Mouse (Mus musculus) liver, embryonic 13.5 days (tissue): ENCODE results near the gene Nutf2. TPM values are rescaled to one million over a fixed set of nuclear protein-coding genes. Genes with fewer than 3 reads are reported as not detected.

Experiments used
- ATAC-seq: fragments of 200-750 bp; cut with Nextera tagmentation; 2 replicates; pipeline ENCODE4 v1.8.0; 2017; ENCODE audit warnings: low read depth, mild to moderate bottlenecking, moderate number of reproducible peaks, moderate library complexity
- DNase-seq: peaks from one replicate; pipeline ENCODE4 v3.0.0; 2022
- H3K27ac ChIP-seq: fragments of 300-500 bp; sonication (generic); 2 replicates; pipeline ENCODE4 v1.5.1; 2015; ENCODE audit warnings: moderate library complexity, mild to moderate bottlenecking, inconsistent platforms
- H3K27me3 ChIP-seq: fragments of 300-500 bp; sonication (generic); 2 replicates; pipeline ENCODE4 v1.6.1; 2015; ENCODE audit warnings: mild to moderate bottlenecking, inconsistent platforms
- H3K36me3 ChIP-seq: fragments of 300-500 bp; sonication (generic); 2 replicates; pipeline ENCODE4 v1.6.1; 2015; ENCODE audit warnings: mild to moderate bottlenecking, inconsistent platforms
- H3K4me1 ChIP-seq: fragments of 300-500 bp; sonication (generic); replicated peaks from 2 replicates; pipeline ENCODE4 v1.6.1; 2015; ENCODE audit warnings: inconsistent platforms
- H3K4me2 ChIP-seq: fragments of 300-500 bp; sonication (generic); 2 replicates; pipeline ENCODE4 v1.6.1; 2015; ENCODE audit warnings: inconsistent platforms, mild to moderate bottlenecking, moderate library complexity
- H3K4me3 ChIP-seq: fragments of 300-500 bp; sonication (generic); replicated peaks from 2 replicates; pipeline ENCODE4 v1.5.1; 2015; ENCODE audit warnings: mild to moderate bottlenecking, inconsistent platforms
- H3K9ac ChIP-seq: fragments of 300-500 bp; sonication (generic); 2 replicates; pipeline ENCODE4 v1.6.1; 2015; ENCODE audit warnings: mild to moderate bottlenecking, inconsistent platforms
- H3K9me3 ChIP-seq: fragments of 300-500 bp; sonication (generic); replicated peaks from 2 replicates; pipeline ENCODE4 v1.6.1; 2016; ENCODE audit warnings: inconsistent platforms
- WGBS: fragments of 180-500 bp; shearing (Covaris S2); methylation state at CpG from one replicate; pipeline ENCODE4 v1.1.7; 2015; ENCODE audit not compliant: insufficient replicate concordance; 5-methylcytosine and 5-hydroxymethylcytosine counted together
- polyA plus RNA-seq: library from polyadenylated mRNA; unstranded; fragments of >200 nt; fragmentation: Nextera tagmentation; extraction: Ambion mirVana; gene quantifications from 2 replicates; pipeline ENCODE4 v1.2.1, GENCODE M21; 2015

Nutf2 gene
- polyA plus RNA-seq, 1 experiment from 2014 or later: 152 TPM

GRCm38 (mm10) chr8:105854715-105855216 lies 5.6 kb upstream of the Nutf2 start, which contains the start of gene Thap11:
Gene Thap11 (plus strand): TSS chr8:105855132.
- Histone ChIP-seq H3K27ac (peak within 1 kb of the TSS; percentile 89), H3K9ac (peak within 1 kb of the TSS; percentile 92), H3K27me3 (no peaks in the 10 kb centered on the region), H3K4me3 (peak within 1 kb of the TSS; percentile 99), H3K9me3 (no peaks in the 10 kb centered on the region), H3K4me2 (peak within 1 kb of the TSS; percentile 99), H3K36me3 (peaks cover 11% of the 10 kb centered on the region), H3K4me1 (peaks cover 69% of the 10 kb centered on the region)
- under 1% methylated on average over 43 of the region's 43 CpGs for WGBS
- peak; percentile 91 for DNase-seq
- peak; percentile 82 for ATAC-seq

- peak overlapping the region; percentile 99 for H3K4me3 ChIP-seq
- H3K9me3 ChIP-seq: no peaks in the 10 kb centered on the region
- WGBS: under 1% methylated on average over 71 of the region's 71 CpGs
- H3K27me3 ChIP-seq: no peaks in the 10 kb centered on the region
- H3K9ac ChIP-seq: peak overlapping the region; percentile 92
- peaks cover 9% of the 10 kb centered on the region for H3K36me3 ChIP-seq
- peaks cover 66% of the 10 kb centered on the region for H3K4me1 ChIP-seq
- peak overlapping the region; percentile 99 for H3K4me2 ChIP-seq
- ATAC-seq: peak; percentile 24
- peak; percentile 55 for DNase-seq
- H3K27ac ChIP-seq: peak overlapping the region; percentile 89
Observed at GRCm38 (mm10) chr8:105855248-105856167, 4.9 kb upstream of the Nutf2 start.

GRCm38 (mm10) chr8:105856168-105856835 lies 4.1 kb upstream of the Nutf2 start:
- WGBS: 12% methylated on average over 15 of the region's 15 CpGs
- peak overlapping the region; percentile 99 for H3K4me2 ChIP-seq
- H3K4me1 ChIP-seq: peaks cover 65% of the 10 kb centered on the region
- no peaks in the 10 kb centered on the region for H3K27me3 ChIP-seq
- peak overlapping the region; percentile 99 for H3K4me3 ChIP-seq
- H3K36me3 ChIP-seq: peaks cover 9% of the 10 kb centered on the region
- no peak for DNase-seq
- peak overlapping the region; percentile 92 for H3K9ac ChIP-seq
- ATAC-seq: no peak
- peak overlapping the region; percentile 89 for H3K27ac ChIP-seq
- no peaks in the 10 kb centered on the region for H3K9me3 ChIP-seq

- H3K9me3 ChIP-seq: no peaks in the 10 kb centered on the region
- peak overlapping the region; percentile 96 for H3K9ac ChIP-seq
Observed at GRCm38 (mm10) chr8:105858495-105858894, 1.9 kb upstream of the Nutf2 start.

GRCm38 (mm10) chr8:105859314-105859713 lies 1.1 kb upstream of the Nutf2 start:
- H3K4me2 ChIP-seq: peak overlapping the region; percentile 99
- DNase-seq (peak; percentile 78), ATAC-seq (peak; percentile 2; the same call in 1 of the 2 replicates)
- H3K9me3 ChIP-seq: no peaks in the 10 kb centered on the region
- H3K4me1 ChIP-seq: peaks cover 83% of the 10 kb centered on the region
- peak overlapping the region; percentile 96 for H3K9ac ChIP-seq
- peaks cover 27% of the 10 kb centered on the region for H3K36me3 ChIP-seq
- no peaks in the 10 kb centered on the region for H3K27me3 ChIP-seq
- peak overlapping the region; percentile 98 for H3K27ac ChIP-seq
- H3K4me3 ChIP-seq: peak overlapping the region; percentile 99
- WGBS: 9% methylated on average over 5 of the region's 5 CpGs

More at GRCm38 (mm10) chr8:105858495-105858894, 1.9 kb upstream of the Nutf2 start:
- peak overlapping the region; percentile 98 for H3K27ac ChIP-seq
- 56% methylated on average over 5 of the region's 5 CpGs for WGBS
- DNase-seq: no peak
- peak overlapping the region; percentile 99 for H3K4me2 ChIP-seq
- ATAC-seq: no peak
- H3K36me3 ChIP-seq: peaks cover 21% of the 10 kb centered on the region
- peaks cover 78% of the 10 kb centered on the region for H3K4me1 ChIP-seq
- no peaks in the 10 kb centered on the region for H3K27me3 ChIP-seq
- H3K4me3 ChIP-seq: peak overlapping the region; percentile 99; the same call in 1 of the 2 replicates

GRCm38 (mm10) chr8:105861951-105862350 lies 1.6 kb downstream of the Nutf2 start:
- Histone ChIP-seq H3K4me3 (peak overlapping the region; percentile 99), H3K36me3 (peaks cover 52% of the 10 kb centered on the region), H3K27me3 (no peaks in the 10 kb centered on the region), H3K27ac (peak overlapping the region; percentile 98), H3K4me2 (peak overlapping the region; percentile 99), H3K9me3 (no peaks in the 10 kb centered on the region), H3K9ac (peak overlapping the region; percentile 96), H3K4me1 (peaks cover 87% of the 10 kb centered on the region)
- no peak for ATAC-seq
- 0% methylated on average over 1 of the region's 1 CpGs for WGBS
- no peak for DNase-seq

- Histone ChIP-seq H3K9ac (0 out of 2 replicates have a peak overlapping the region, but pooled peaks have one; percentile 40), H3K4me3 (no peak overlapping the region), H3K36me3 (peaks cover 86% of the 10 kb centered on the region), H3K27ac (peak overlapping the region; percentile 19), H3K4me2 (no peak overlapping the region), H3K27me3 (no peaks in the 10 kb centered on the region), H3K9me3 (no peaks in the 10 kb centered on the region), H3K4me1 (peaks cover 73% of the 10 kb centered on the region)
- no peak for DNase-seq
- 42% methylated on average over 6 of the region's 6 CpGs for WGBS
- ATAC-seq: peak; percentile 66; the same call in 1 of the 2 replicates
Observed at GRCm38 (mm10) chr8:105866364-105867029, 6.1 kb downstream of the Nutf2 start.

GRCm38 (mm10) chr8:105874301-105874700 lies 13.9 kb downstream of the Nutf2 start:
- Histone ChIP-seq H3K4me1 (peaks cover 15% of the 10 kb centered on the region), H3K4me2 (no peak overlapping the region), H3K27me3 (no peaks in the 10 kb centered on the region), H3K9ac (no peak overlapping the region), H3K36me3 (peaks cover 93% of the 10 kb centered on the region), H3K27ac (no peak overlapping the region), H3K9me3 (no peaks in the 10 kb centered on the region), H3K4me3 (no peak overlapping the region)
- WGBS: 80% methylated on average over 6 of the region's 6 CpGs
- no peak for DNase-seq
- ATAC-seq: no peak

GRCm38 (mm10) chr8:105880754-105881520 lies 20.6 kb downstream of the Nutf2 start, which contains the start of gene Edc4:
Gene Edc4 (plus strand): TSS chr8:105880881.
- DNase-seq: peak; percentile 82
- no peaks in the 10 kb centered on the region for H3K27me3 ChIP-seq
- H3K9me3 ChIP-seq: no peaks in the 10 kb centered on the region
- peak within 1 kb of the TSS; percentile 71 for H3K27ac ChIP-seq
- WGBS: under 1% methylated on average over 45 of the region's 45 CpGs
- H3K9ac ChIP-seq: peak within 1 kb of the TSS; percentile 92
- H3K4me1 ChIP-seq: peaks cover 29% of the 10 kb centered on the region
- H3K4me3 ChIP-seq: peak within 1 kb of the TSS; percentile 94
- H3K36me3 ChIP-seq: peaks cover 58% of the 10 kb centered on the region
- ATAC-seq: peak; percentile 86
- H3K4me2 ChIP-seq: peak within 1 kb of the TSS; percentile 89

GRCm38 (mm10) chr8:105889756-105890465 lies 29.5 kb downstream of the Nutf2 start:
- Histone ChIP-seq H3K9ac (no peak overlapping the region), H3K4me2 (no peak overlapping the region), H3K36me3 (peaks cover 92% of the 10 kb centered on the region), H3K27ac (no peak overlapping the region), H3K4me3 (no peak overlapping the region), H3K27me3 (no peaks in the 10 kb centered on the region), H3K4me1 (peaks cover 8% of the 10 kb centered on the region), H3K9me3 (no peaks in the 10 kb centered on the region)
- 83% methylated on average over 12 of the region's 12 CpGs for WGBS
- no peak for ATAC-seq
- DNase-seq: no peak
